10 mouse cellular contexts compared by ENCODE assay signal in genomic region chr2:154713083-154713482, GRCm38 (mm10). TPM values are rescaled to one million over a fixed set of nuclear protein-coding genes. Genes with fewer than 3 reads are reported as not detected.
A peak's percentile ranks its signal among the peaks of the same experiment; 100 is the strongest.
DNase-seq lines count a peak whose midpoint lies in the region; ATAC-seq and TF ChIP-seq lines count a peak whose summit lies in the region.
"Had no signal": no experiment of that assay in that cellular context is flagged by ENCODE, and none has a peak within 500 bp of the region (broad histone marks: within the 10 kb centered on the region; RNA-seq: fewer than 3 reads in every experiment).

No protein-coding gene starts in this region.

- no peaks in the 10 kb centered on the region for H3K4me1 ChIP-seq in kidney, postnatal 0 days (replicated peaks; ENCODE audit: insufficient read depth, low read length)
- H3K4me1 ChIP-seq in forebrain, embryonic 11.5 days (replicated peaks; ENCODE audit: control insufficient read depth, insufficient read depth, low read length), result no peaks in the 10 kb centered on the region; the same call in 1 of the 2 replicates
- H3K4me1 ChIP-seq: hindbrain, embryonic 15.5 days had no signal

- no peak for ATAC-seq in kidney, postnatal 0 days (replicated peaks; ENCODE audit: low FRiP score, low read depth)
- peak; percentile 37; the same call in 1 of the 2 replicates for ATAC-seq in common myeloid progenitor, adult 5-6 weeks (replicated peaks; ENCODE audit: low read depth, poor library complexity, severe bottlenecking)
- no peak for ATAC-seq in forebrain, embryonic 11.5 days (replicated peaks; ENCODE audit: low FRiP score)

- DNase-seq in kidney, postnatal 0 days (ENCODE audit: low spot score), result peak; percentile 51
- DNase-seq in kidney, adult 11 months, result no peak
- DNase-seq in thymus, postnatal 4 days, result peak; percentile 31
- no peak for DNase-seq in thymus, postnatal 36 days
- DNase-seq in adrenal gland, postnatal 4 days (ENCODE audit: low spot score in 2 of 2), result no peak
- no peak for DNase-seq in forebrain, embryonic 11.5 days (ENCODE audit: low spot score)
- DNase-seq: gastrocnemius, postnatal 14 days had no signal

- H3K9me3 ChIP-seq in kidney, postnatal 0 days (replicated peaks; ENCODE audit: low read length), result no peaks in the 10 kb centered on the region
- H3K9me3 ChIP-seq in forebrain, embryonic 11.5 days (ENCODE audit: control insufficient read depth, low read length), result no peaks in the 10 kb centered on the region
- H3K9me3 ChIP-seq: hindbrain, embryonic 15.5 days; limb, embryonic 13.5 days had no signal

- no peak overlapping the region for H3K27ac ChIP-seq in kidney, postnatal 0 days
- no peak overlapping the region for H3K27ac ChIP-seq in forebrain, embryonic 11.5 days (ENCODE audit: low read depth, low read length)
- H3K27ac ChIP-seq: hindbrain, embryonic 15.5 days had no signal

- H3K4me2 ChIP-seq in kidney, postnatal 0 days (ENCODE audit: low read length), result no peak overlapping the region
- no peak overlapping the region for H3K4me2 ChIP-seq in forebrain, embryonic 11.5 days (ENCODE audit: low read depth, low read length, severe bottlenecking)
- H3K4me2 ChIP-seq: hindbrain, embryonic 15.5 days; limb, embryonic 13.5 days had no signal

- no peaks in the 10 kb centered on the region for H3K27me3 ChIP-seq in kidney, postnatal 0 days (ENCODE audit: insufficient read depth, low read length)
- no peaks in the 10 kb centered on the region for H3K27me3 ChIP-seq in forebrain, embryonic 11.5 days (ENCODE audit: control insufficient read depth, insufficient read depth, low read length)
- H3K27me3 ChIP-seq: hindbrain, embryonic 15.5 days; limb, embryonic 13.5 days had no signal

- 52% methylated on average over 6 of the region's 6 CpGs for whole genome bisulfite sequencing in kidney, postnatal 0 days
- WGBS in forebrain, embryonic 11.5 days, result 60% methylated on average over 6 of the region's 6 CpGs

- no peaks in the 10 kb centered on the region for H3K36me3 ChIP-seq in kidney, postnatal 0 days (ENCODE audit: insufficient read depth, low read length)
- no peaks in the 10 kb centered on the region for H3K36me3 ChIP-seq in forebrain, embryonic 11.5 days (ENCODE audit: control insufficient read depth, insufficient read depth, low read length)
- H3K36me3 ChIP-seq: hindbrain, embryonic 15.5 days; limb, embryonic 13.5 days had no signal

- no peak overlapping the region for H3K4me3 ChIP-seq in kidney, postnatal 0 days (replicated peaks; ENCODE audit: low read depth, low read length)
- H3K4me3 ChIP-seq in forebrain, embryonic 11.5 days (ENCODE audit: low read depth, low read length), result no peak overlapping the region
- H3K4me3 ChIP-seq: hindbrain, embryonic 15.5 days; limb, embryonic 13.5 days had no signal

- TF ChIP-seq CTCF in kidney, postnatal 0 days (IDR thresholded peaks at IDR 0.05; ENCODE audit: low read depth), result peak; percentile 75

- no peak overlapping the region for H3K9ac ChIP-seq in kidney, postnatal 0 days (ENCODE audit: low read depth, low read length)
- H3K9ac ChIP-seq in forebrain, embryonic 11.5 days (ENCODE audit: low read length), result no peak overlapping the region
- H3K9ac ChIP-seq: hindbrain, embryonic 15.5 days; limb, embryonic 13.5 days had no signal

RNA-seq across cellular contexts. Expression of gene Gm14214, which starts 56.7 kb away (rescaled TPM):
- not detected in 2 replicates for polyA plus RNA-seq in kidney, postnatal 0 days (2015; fragmentation: Nextera tagmentation; extraction: Ambion mirVana)
- not detected in 2 replicates for total RNA-seq in common myeloid progenitor, adult 5-6 weeks (2017)
- total RNA-seq in adrenal gland, postnatal 4 days (2021), result not detected
- polyA plus RNA-seq in forebrain, embryonic 11.5 days (2014; fragmentation: Nextera tagmentation; extraction: Ambion mirVana), result not detected in 2 replicates
- total RNA-seq: gastrocnemius, postnatal 14 days had no signal
- polyA plus RNA-seq: hindbrain, embryonic 15.5 days; limb, embryonic 13.5 days had no signal

Comparison
In these comparisons a context has a peak if more than half of its experiments do, and no peak if none do; other contexts are left out.
1. DNase-seq: peak in kidney, postnatal 0 days (single experiment) and thymus, postnatal 4 days (single experiment); none in kidney, adult 11 months (single experiment), thymus, postnatal 36 days (0 of 2), adrenal gland, postnatal 4 days (0 of 2) and forebrain, embryonic 11.5 days (single experiment).